In genomic region chr16:38344941-38345725, GRCm38 (mm10) we compare ENCODE assay signal across 9 mouse cellular contexts. TPM values are rescaled to one million over a fixed set of nuclear protein-coding genes. Genes with fewer than 3 reads are reported as not detected.
DNase-seq lines count a peak whose midpoint lies in the region; ATAC-seq and TF ChIP-seq lines count a peak whose summit lies in the region.
"Had no signal": no experiment of that assay in that cellular context is flagged by ENCODE, and none has a peak within 500 bp of the region (broad histone marks: within the 10 kb centered on the region; RNA-seq: fewer than 3 reads in every experiment).

No protein-coding gene starts in this region.

- no peak overlapping the region for H3K27ac ChIP-seq in heart, adult 2 months
- H3K27ac ChIP-seq in intestine, embryonic 15.5 days = no peak overlapping the region

- H3K4me2 ChIP-seq in intestine, embryonic 15.5 days (replicated peaks) = no peak overlapping the region

- H3K4me3 ChIP-seq in heart, adult 2 months = no peak overlapping the region
- H3K4me3 ChIP-seq in intestine, embryonic 15.5 days (replicated peaks) = no peak overlapping the region

- peak; percentile 76 for TF ChIP-seq CTCF in heart, adult 2 months (IDR thresholded peaks at IDR 0.05)

- H3K36me3 ChIP-seq in heart, adult 2 months (ENCODE audit: control insufficient read depth, insufficient read depth, low read length) = peaks cover 19% of the 10 kb centered on the region
- no peaks in the 10 kb centered on the region for H3K36me3 ChIP-seq in intestine, embryonic 15.5 days

- 66% methylated on average over 3 of the region's 3 CpGs for WGBS in heart, adult 2 months
- 78% methylated on average over 3 of the region's 3 CpGs for WGBS in intestine, embryonic 15.5 days

- H3K4me1 ChIP-seq in heart, adult 2 months (ENCODE audit: control insufficient read depth, insufficient read depth, low read length) = peaks cover 8% of the 10 kb centered on the region
- H3K4me1 ChIP-seq in intestine, embryonic 15.5 days (replicated peaks) = peaks cover 15% of the 10 kb centered on the region

- intact Hi-C loops in heart, adult 2 months (cut with DNase I) = loop anchor here (1.0 to 10.0 kb wide), 5 partner anchors 47 to 250 kb away; partner anchors contain the start of gene Timmdc1

- TF ChIP-seq EP300 in heart, adult 2 months (IDR thresholded peaks at IDR 0.05; ENCODE audit: insufficient read depth, low read depth, low read length) = no peak

- peak; percentile 29 for ATAC-seq in intestine, embryonic 15.5 days
- ATAC-seq in frontal cortex, adult (ENCODE audit: low TSS enrichment) = no peak

- no peak overlapping the region for H3K9ac ChIP-seq in heart, adult 2 months (ENCODE audit: low read depth, low read length)
- H3K9ac ChIP-seq in intestine, embryonic 15.5 days = no peak overlapping the region

- no peaks in the 10 kb centered on the region for H3K27me3 ChIP-seq in heart, adult 2 months (ENCODE audit: control insufficient read depth, insufficient read depth, low read length)
- H3K27me3 ChIP-seq in intestine, embryonic 15.5 days (replicated peaks) = no peaks in the 10 kb centered on the region

- H3K79me2 ChIP-seq in heart, adult 2 months (replicated peaks; ENCODE audit: control insufficient read depth, insufficient read depth, low read length) = 0 out of 2 replicates have a peak, but pooled peaks cover 3% of the 10 kb centered on the region

- DNase-seq in heart, adult 2 months = no peak
- DNase-seq in heart, adult 9 months (ENCODE audit: low spot score in 2 of 2) = no peak
- DNase-seq in thymus, postnatal 0 days (ENCODE audit: low spot score) = peak; percentile 60
- no peak for DNase-seq in thymus, postnatal 36 days
- DNase-seq in urinary bladder, adult 18-20 months (ENCODE audit: low spot score in 2 of 2) = no peak
- no peak for DNase-seq in ovary, postnatal 14 days (ENCODE audit: low spot score)

- H3K9me3 ChIP-seq in intestine, embryonic 15.5 days = no peaks in the 10 kb centered on the region

- no peak for TF ChIP-seq POLR2A in heart, adult 2 months (IDR thresholded peaks at IDR 0.05; ENCODE audit: insufficient read depth, low read depth, low read length)

RNA-seq across cellular contexts. Expression of gene Cox17, which starts 1.7 kb away (rescaled TPM):
- 100 to 1,000 TPM; 295 to 358 TPM for total RNA-seq in heart, adult 2 months (2021)
- polyA plus RNA-seq in heart, adult 2 months (2012; rRNA removed) = 190 and 221 TPM in 2 replicates
- polyA plus RNA-seq in thymus, postnatal 0 days (2015; fragmentation: Nextera tagmentation; extraction: Ambion mirVana) = 322 and 349 TPM in 2 replicates
- polyA plus RNA-seq in intestine, embryonic 15.5 days (2015; fragmentation: Nextera tagmentation; extraction: Ambion mirVana) = 233 TPM in 2 replicates

RNA-seq across cellular contexts. Expression of gene Gm21987, which starts 1.7 kb away (rescaled TPM):
- not detected for total RNA-seq in heart, adult 2 months (2021)
- polyA plus RNA-seq in heart, adult 2 months (2012; rRNA removed) = not detected in 2 replicates
- not detected in 2 replicates for polyA plus RNA-seq in thymus, postnatal 0 days (2015; fragmentation: Nextera tagmentation; extraction: Ambion mirVana)
- polyA plus RNA-seq in intestine, embryonic 15.5 days (2015; fragmentation: Nextera tagmentation; extraction: Ambion mirVana) = 0.53 TPM in 1 of 2 replicates, not detected in the other
- polyA plus RNA-seq: limb, embryonic 11.5 days had no signal

RNA-seq across cellular contexts. Expression of gene Maats1, which starts 3.2 kb away (rescaled TPM):
- not detected for total RNA-seq in heart, adult 2 months (2021)
- polyA plus RNA-seq in heart, adult 2 months (2012; rRNA removed) = 0.20 TPM in 1 of 2 replicates, not detected in the other
- 0.10 and 0.20 TPM in 2 replicates for polyA plus RNA-seq in thymus, postnatal 0 days (2015; fragmentation: Nextera tagmentation; extraction: Ambion mirVana)
- polyA plus RNA-seq in intestine, embryonic 15.5 days (2015; fragmentation: Nextera tagmentation; extraction: Ambion mirVana) = 0.08 and 0.18 TPM in 2 replicates

RNA-seq across cellular contexts. Expression of gene Popdc2, which starts 16.9 kb away (rescaled TPM):
- total RNA-seq in heart, adult 2 months (2021) = 100 to 1,000 TPM; 462 to 476 TPM
- polyA plus RNA-seq in heart, adult 2 months (2012; rRNA removed) = 695 and 745 TPM in 2 replicates
- 0.30 and 0.87 TPM in 2 replicates for polyA plus RNA-seq in thymus, postnatal 0 days (2015; fragmentation: Nextera tagmentation; extraction: Ambion mirVana)
- 14.8 and 15.4 TPM in 2 replicates for polyA plus RNA-seq in intestine, embryonic 15.5 days (2015; fragmentation: Nextera tagmentation; extraction: Ambion mirVana)

RNA-seq across cellular contexts. Expression of gene Nr1i2, which starts 50.5 kb away (rescaled TPM):
- total RNA-seq in heart, adult 2 months (2021) = not detected
- 0.15 TPM in 1 of 2 replicates, not detected in the other for polyA plus RNA-seq in heart, adult 2 months (2012; rRNA removed)
- 0.05 TPM in 1 of 2 replicates, not detected in the other for polyA plus RNA-seq in thymus, postnatal 0 days (2015; fragmentation: Nextera tagmentation; extraction: Ambion mirVana)
- polyA plus RNA-seq in intestine, embryonic 15.5 days (2015; fragmentation: Nextera tagmentation; extraction: Ambion mirVana) = 12.1 and 13.1 TPM in 2 replicates
- polyA plus RNA-seq: limb, embryonic 11.5 days had no signal
